Mouse (Mus musculus): ENCODE data around the gene Cops4.
A peak's percentile ranks its signal among the peaks of the same experiment; 100 is the strongest.

Gene Cops4

DNA sequence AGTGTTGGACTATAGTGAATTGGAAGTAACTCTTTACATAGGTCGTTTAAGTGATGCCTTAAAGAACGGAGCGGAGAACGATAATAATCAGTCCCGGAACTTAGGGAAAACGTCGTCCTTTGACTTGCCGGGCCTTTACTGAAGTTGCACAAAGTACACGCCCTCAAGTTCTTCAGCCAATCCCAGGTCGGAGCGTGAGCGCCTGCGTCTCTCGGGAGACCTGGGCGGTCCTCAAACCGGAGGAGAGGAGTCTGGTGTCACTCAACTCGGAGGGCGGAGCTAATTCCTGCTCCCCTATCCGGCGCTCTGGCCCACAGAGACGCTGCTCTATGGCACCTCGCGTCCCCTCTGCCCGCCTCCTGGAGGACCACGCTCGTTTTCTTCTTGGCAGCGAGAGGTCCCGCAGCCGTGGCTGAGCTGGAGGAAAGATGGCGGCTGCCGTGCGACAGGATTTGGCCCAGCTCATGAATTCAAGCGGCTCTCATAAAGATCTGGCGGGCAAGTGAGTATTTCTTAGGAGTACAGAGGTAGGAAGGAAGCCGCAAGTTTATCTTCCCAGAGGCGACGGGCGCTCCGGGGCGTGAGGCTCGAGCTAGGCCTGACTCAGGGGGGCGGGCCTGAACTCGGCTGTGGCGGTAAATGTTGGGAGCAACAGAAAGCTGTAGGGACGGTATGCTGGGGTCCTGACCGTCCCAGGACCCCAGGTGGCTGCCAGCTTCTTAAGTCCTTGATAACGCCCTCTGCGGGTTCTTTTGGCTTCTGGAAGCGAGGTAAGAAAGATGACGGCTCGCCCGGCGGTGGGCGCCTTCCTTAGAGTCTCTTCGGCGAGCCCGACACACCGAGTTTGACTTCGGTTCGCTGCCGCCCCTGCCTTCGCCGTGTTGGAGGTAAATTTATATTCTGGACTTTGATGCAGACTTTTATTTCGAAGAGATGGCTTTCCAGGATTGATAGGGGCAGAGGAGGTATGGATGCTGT lies at the start of gene Cops4:
Gene Cops4, plus strand, starts transcription at position 261 of the 978 bp plus-strand sequence.
- DNase-seq (ENCODE audit: low spot score in 2 of 2): peak; percentile 96 to 98

DNA sequence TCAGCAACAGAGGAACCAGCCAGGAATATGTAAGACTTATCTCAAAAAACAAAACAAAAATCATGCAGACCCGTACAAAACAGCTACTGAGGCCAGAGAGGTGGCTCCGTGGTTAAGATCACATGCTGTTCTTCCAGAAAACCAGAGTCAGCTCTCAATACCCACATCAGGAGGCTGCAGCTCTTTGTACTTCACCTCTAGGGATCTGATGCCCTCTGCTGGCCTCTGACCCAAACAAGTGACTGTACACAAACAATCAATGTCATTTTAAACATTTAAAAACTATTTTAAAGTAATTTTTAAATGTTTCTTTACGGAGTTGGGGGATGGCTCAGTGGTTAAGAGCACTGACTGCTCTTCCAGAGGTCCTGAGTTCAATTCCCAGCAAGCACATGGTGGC lies 41.8 kb upstream of the Cops4 start:
- DNase-seq (ENCODE audit: low spot score in 2 of 2): no peak

GRCm38 (mm10) chr5:100477604-100478003 lies 40.5 kb upstream of the Cops4 start:
- no peak for DNase-seq (ENCODE audit: low spot score in 2 of 2)

DNA sequence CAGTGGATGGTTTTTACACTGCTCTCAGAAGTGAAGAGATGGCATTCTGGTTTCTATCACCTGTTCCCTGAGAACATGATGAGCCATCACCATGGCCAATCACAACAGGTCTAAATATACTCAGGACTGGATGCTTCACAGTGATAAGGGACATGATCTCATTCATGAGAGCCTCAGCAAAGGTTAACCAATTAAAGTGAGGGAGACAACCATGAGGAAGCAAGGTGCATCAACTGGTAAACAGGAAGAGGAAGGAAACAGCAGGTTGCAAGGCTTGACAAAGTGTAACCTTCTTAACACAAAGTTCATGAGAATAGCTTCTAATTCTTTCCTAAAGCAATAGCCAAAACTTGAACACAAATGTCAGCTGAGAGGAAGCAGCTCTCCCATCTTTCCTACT lies 34.5 kb upstream of the Cops4 start:
- no peak for DNase-seq (ENCODE audit: low spot score in 2 of 2)

DNA sequence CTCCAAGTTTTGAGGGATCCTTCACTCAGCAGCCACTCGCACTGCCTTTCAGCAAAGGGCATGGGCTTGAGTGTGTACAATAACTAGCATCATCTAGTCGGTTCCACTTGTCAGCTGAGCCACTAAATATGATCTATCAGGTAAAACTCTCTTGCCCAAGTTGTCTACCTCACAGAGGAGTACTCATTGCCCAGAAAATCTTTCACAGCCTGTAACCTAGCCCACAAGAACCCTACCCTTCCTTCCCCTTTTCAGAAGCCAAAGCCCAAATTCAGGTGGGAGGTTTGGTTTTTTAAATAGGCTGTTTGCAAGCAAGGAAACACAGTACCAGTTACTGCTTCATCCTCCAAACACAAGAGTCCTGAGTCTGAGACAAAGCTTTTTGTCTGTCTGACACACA lies 31.0 kb upstream of the Cops4 start:
- DNase-seq (ENCODE audit: low spot score in 2 of 2): no peak

GRCm38 (mm10) chr5:100488231-100488630 lies 29.9 kb upstream of the Cops4 start:
- DNase-seq (ENCODE audit: low spot score in 2 of 2): no peak

DNA sequence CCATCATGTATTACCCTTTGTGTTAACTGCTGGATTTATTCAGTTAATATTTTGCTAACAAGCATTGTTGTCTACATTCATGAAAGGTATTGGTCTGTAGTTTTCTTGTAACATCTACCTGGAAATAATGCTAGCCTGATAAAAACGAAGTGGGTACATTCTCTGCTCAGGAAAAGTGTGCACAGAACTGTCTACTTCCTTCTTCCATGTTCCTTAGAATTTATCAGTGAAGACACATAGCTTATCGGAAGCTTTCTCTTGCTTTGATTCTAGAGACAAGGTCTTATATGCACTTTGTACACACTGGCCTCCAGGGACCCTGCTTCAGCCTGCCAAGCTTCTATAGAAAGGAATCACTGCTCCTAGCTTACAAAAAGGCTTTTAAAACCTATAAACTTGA lies 28.8 kb upstream of the Cops4 start:
- no peak for DNase-seq (ENCODE audit: low spot score in 2 of 2)

GRCm38 (mm10) chr5:100491704-100492103 lies 26.4 kb upstream of the Cops4 start:
- no peak for DNase-seq (ENCODE audit: low spot score in 2 of 2)

DNA sequence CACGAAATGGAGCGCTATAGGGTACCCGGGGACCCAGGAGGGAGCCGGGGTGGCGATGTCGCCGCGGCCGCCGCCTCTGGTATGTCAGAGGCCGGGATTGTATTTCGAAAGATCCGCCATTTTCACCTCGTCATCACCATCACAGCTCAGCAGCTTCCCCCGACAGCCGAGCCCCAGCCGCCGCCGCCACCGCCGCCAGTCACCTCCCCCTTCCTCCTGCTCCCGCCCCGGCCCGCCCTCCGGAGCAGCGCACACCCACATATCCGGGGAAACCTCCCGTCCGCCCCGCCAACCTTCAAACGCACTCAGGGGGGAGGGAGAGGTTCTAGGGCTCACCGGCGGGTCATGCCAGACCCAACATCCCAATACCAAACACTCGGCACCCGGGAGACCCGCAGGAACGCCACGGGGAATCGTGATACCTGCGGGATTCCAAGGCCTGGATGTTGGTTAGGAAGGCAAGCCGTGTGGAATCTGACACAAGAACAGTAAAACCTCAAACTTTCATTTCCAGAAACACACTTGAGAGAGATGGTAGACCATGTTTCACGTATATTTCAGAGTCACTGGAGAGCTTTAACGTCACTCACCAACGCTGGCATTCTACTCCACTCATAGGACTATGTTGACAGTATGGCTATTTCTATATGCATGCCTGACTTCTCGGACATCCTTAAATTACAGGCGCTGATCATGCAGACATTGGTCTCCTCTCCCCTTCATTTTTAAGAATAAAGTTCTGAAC lies 19.5 kb upstream of the Cops4 start:
- DNase-seq (ENCODE audit: low spot score in 2 of 2): peak; percentile 54 to 57

GRCm38 (mm10) chr5:100499243-100499642 lies 18.9 kb upstream of the Cops4 start:
- no peak for DNase-seq (ENCODE audit: low spot score in 2 of 2)

GRCm38 (mm10) chr5:100499831-100500304 lies 18.2 kb upstream of the Cops4 start:
- DNase-seq (ENCODE audit: low spot score in 2 of 2): peak; percentile 31 to 32

DNA sequence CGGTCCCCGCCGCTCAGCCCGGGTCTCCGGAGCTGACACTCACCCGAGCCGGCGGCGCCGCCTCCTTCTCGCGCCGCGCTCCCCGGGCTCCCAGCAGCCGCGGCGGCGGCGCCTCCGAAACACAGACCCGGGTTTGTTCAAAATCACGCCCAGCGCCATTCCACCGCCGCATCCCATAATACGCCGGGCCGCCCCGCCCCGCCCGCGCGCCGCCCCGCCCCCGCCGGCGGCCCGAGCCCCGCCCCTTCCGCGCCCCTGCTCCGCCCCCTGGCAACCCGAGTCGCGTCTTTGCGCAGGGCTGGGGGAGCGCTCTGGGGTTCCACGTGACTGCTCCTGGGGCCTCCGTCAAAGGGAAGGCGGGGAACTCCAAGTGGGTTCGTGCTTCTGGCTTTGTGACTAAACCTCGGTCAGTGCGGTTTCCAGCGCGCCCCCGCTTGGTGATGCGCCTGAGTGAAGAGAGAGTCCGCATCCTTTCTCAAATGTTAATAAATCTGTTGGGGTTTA lies 17.6 kb upstream of the Cops4 start, which contains the start of gene Lin54:
Gene Lin54, minus strand, starts transcription at position 182 of the 504 bp plus-strand sequence.
- DNase-seq (ENCODE audit: low spot score in 2 of 2): peak; percentile 85 to 90

DNA sequence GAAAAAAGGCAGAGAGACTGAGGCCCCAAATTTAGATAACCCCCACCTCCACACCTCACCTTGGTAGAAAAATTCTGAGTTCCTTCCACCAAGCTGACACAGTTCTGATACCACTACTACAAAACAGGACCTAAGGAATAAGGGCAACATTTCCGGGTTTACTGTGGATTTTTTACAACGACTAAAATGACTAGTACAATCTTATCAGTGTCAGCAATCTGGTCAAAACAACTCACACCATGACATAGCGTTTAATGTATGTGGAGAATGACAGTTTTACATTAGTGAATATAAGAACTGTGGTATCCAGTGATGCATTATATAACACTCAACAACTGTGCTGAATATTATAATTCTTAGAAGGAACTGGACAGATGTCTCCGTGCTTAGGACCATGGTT lies 16.8 kb upstream of the Cops4 start:
- no peak for DNase-seq (ENCODE audit: low spot score in 2 of 2)

DNA sequence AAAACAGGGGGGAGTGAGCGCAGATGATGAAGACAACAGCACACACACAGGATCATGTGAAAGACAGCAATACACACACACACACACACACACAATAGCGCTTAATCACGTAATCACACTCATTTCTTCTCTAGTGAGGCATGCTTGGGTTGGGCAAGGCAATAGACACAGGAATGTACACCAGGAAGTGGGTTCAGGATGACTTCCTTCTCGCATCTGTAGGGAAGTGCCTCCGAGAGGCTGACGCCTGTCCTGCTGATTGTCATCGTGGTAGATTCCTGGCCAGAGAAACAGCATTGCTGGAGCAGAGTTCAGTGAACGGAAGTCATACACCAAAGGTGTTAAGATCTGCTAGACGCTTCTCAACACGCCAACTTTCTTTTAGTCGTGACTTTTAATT lies 8.9 kb upstream of the Cops4 start:
- DNase-seq (ENCODE audit: low spot score in 2 of 2): no peak

DNA sequence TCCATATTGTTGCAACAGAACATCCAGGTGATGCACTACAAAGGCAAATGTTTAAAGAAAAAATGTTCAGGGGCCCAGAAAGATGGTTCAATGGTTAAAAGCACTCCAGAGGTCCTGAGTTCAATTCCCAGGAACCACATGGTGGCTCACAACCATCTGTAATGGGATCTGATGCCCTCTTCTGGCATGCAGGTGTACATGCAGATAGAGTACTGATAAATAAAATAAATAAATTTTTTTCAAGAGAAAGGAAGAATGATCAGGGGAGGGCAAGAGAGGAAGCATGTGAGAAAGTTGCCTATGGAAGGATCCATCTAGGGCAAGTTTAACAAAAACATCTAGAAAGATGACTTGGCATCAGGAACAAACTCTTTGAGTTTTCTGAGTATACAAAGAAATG lies 5.5 kb upstream of the Cops4 start:
- no peak for DNase-seq (ENCODE audit: low spot score in 2 of 2)

DNA sequence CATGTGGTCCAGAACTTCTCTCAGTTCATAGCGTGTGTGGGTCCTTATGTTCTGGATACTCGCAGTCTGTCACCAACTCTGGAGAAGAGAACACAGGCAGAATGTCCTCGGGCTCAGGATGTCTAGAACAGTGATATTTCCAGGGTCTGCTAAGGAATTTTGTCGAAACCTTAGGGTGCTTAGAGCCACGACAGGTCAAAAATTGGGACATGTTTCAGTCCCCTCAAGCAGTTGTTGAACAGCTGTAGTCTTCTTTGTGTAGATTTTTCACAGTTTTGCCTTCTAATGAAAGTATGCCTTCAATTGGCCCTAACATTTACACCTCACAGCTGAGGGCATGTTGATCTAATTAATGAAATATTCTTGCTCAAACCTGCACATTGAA lies 910 bp downstream of the Cops4 start:
- DNase-seq (ENCODE audit: low spot score in 2 of 2): no peak

GRCm38 (mm10) chr5:100520223-100520622 lies 2.1 kb downstream of the Cops4 start:
- no peak for DNase-seq (ENCODE audit: low spot score in 2 of 2)

DNA sequence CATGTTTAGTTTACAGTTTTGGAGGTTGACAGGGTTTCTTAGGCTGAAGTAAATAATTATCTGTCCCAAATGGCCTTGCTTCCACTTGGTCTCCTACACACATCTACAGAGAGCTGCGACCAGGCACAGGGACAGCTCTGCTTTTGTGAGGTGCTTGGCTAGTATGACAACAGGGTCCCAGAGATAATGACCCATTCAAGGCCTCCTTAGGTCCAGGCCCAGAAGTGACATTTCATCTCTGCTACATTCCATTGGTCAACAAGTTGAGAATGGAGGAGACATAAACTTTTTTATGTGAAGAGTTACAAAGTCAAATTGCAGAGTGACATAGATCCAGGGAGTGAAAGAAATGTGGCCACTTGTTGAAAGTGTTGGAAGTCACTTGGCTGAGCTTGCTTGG lies 5.2 kb downstream of the Cops4 start:
- DNase-seq (ENCODE audit: low spot score in 2 of 2): no peak

GRCm38 (mm10) chr5:100524921-100525320 lies 6.8 kb downstream of the Cops4 start:
- no peak for DNase-seq (ENCODE audit: low spot score in 2 of 2)

GRCm38 (mm10) chr5:100525620-100526019 lies 7.5 kb downstream of the Cops4 start:
- no peak for DNase-seq (ENCODE audit: low spot score in 2 of 2)

GRCm38 (mm10) chr5:100526164-100526563 lies 8.1 kb downstream of the Cops4 start:
- DNase-seq (ENCODE audit: low spot score in 2 of 2): peak in 1 of 2 experiments; percentile 15

DNA sequence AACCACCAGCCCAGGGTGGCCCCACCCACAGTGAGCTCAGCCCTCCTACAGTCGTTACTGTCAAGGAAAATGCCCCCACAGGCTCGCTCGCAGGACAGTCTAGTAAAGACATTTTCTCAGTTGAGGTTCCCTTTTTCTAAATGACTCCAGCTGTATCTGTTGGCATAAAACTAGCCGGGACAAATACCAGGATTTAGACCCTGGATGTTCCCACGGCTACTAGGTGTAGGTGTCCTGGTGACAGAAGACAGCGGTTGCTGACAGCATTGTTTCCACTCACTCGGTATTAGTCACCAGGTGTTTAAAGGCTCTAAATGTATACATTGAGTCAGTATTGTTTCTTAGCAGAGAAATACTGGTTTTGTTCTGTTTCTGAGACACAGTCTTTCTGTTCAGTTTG lies 17.7 kb downstream of the Cops4 start:
- DNase-seq (ENCODE audit: low spot score in 2 of 2): no peak
